Mouse (Mus musculus) forebrain, embryonic 14.5 days (tissue): ENCODE data around the gene 1810024B03Rik. TPM values are rescaled to one million over a fixed set of nuclear protein-coding genes. Genes with fewer than 3 reads are reported as not detected.

Experiments
- ATAC-seq: fragments of 200-750 bp; cut with Nextera tagmentation; 2 replicates; pipeline ENCODE4 v1.8.0; 2017; ENCODE audit warnings: mild to moderate bottlenecking, moderate library complexity
- DNase-seq: peaks from one replicate; pipeline ENCODE4 v3.0.0-alpha.2; 2015; ENCODE audit warnings: low spot score
- H3K27ac ChIP-seq: fragments of 300-500 bp; sonication (generic); 2 replicates; pipeline ENCODE4 v1.5.1; 2014; ENCODE audit warnings: low read depth, mild to moderate bottlenecking, control low read depth, low read length, moderate library complexity
- H3K27me3 ChIP-seq: fragments of 300-500 bp; sonication (generic); replicated peaks from 2 replicates; pipeline ENCODE4 v1.6.1; 2014; ENCODE audit warnings: low read length, control low read depth, mixed read lengths; ENCODE audit not compliant: control insufficient read depth, insufficient read depth
- H3K36me3 ChIP-seq: fragments of 300-500 bp; sonication (generic); 2 replicates; pipeline ENCODE4 v1.6.1; 2014; ENCODE audit warnings: low read length, control low read depth; ENCODE audit not compliant: control insufficient read depth, insufficient read depth
- H3K4me1 ChIP-seq: fragments of 300-500 bp; sonication (generic); 2 replicates; pipeline ENCODE4 v1.6.1; 2014; ENCODE audit warnings: antibody characterized with exemption, low read length, control low read depth; ENCODE audit not compliant: control insufficient read depth, insufficient read depth
- H3K4me2 ChIP-seq: fragments of 300-500 bp; sonication (generic); 2 replicates; pipeline ENCODE4 v1.6.1; 2014; ENCODE audit warnings: mild to moderate bottlenecking, control low read depth, low read length
- H3K4me3 ChIP-seq: fragments of 300-500 bp; sonication (generic); 2 replicates; pipeline ENCODE4 v1.5.1; 2014; ENCODE audit warnings: low read depth, low read length, control low read depth
- H3K9ac ChIP-seq: fragments of 300-500 bp; sonication (generic); 2 replicates; pipeline ENCODE4 v1.6.1; 2014; ENCODE audit warnings: mild to moderate bottlenecking, low read length, control low read depth, moderate library complexity
- H3K9me3 ChIP-seq: fragments of 300-500 bp; sonication (generic); replicated peaks from 2 replicates; pipeline ENCODE4 v1.6.1; 2016; ENCODE audit warnings: low read length, control low read depth, mixed read lengths; ENCODE audit not compliant: control insufficient read depth
- WGBS: fragments of 180-500 bp; shearing (Covaris S2); extraction: QIAGEN DNeasy Blood & Tissue Kit; methylation state at CpG from one replicate; pipeline ENCODE4 v1.1.7; 2014; 5-methylcytosine and 5-hydroxymethylcytosine counted together
- polyA plus RNA-seq: library from polyadenylated mRNA; unstranded; fragments of >200 nt; fragmentation: Nextera tagmentation; extraction: Ambion mirVana; gene quantifications from 2 replicates; pipeline ENCODE4 v1.2.1, GENCODE M21; 2014

The 1810024B03Rik gene
- 1.5 and 1.9 TPM in 2 replicates for polyA plus RNA-seq

- H3K4me2 ChIP-seq: peak within 1 kb of the TSS; percentile 67
- no peaks in the 10 kb centered on the region for H3K27me3 ChIP-seq
- 12% methylated on average over 36 of the region's 36 CpGs for WGBS
- peak within 1 kb of the TSS; percentile 67; the same call in 1 of the 2 replicates for H3K27ac ChIP-seq
- peaks cover 7% of the 10 kb centered on the region for H3K4me1 ChIP-seq
- DNase-seq: peak; percentile 99
- ATAC-seq: peak; percentile 99
- H3K4me3 ChIP-seq: peak within 1 kb of the TSS; percentile 70
- no peaks in the 10 kb centered on the region for H3K9me3 ChIP-seq
- H3K9ac ChIP-seq: peak within 1 kb of the TSS; percentile 77
- H3K36me3 ChIP-seq: peaks cover 30% of the 10 kb centered on the region
These were observed at the start of gene 1810024B03Rik, which contains the start of gene Snrnp200 for GRCm38 (mm10) chr2:127207547-127208451. Gene 1810024B03Rik, minus strand, starts transcription at chr2:127208280. Gene Snrnp200, plus strand, starts transcription at chr2:127208386.

GRCm38 (mm10) chr2:127255294-127255693 is 47.2 kb upstream of the 1810024B03Rik start:
- no peaks in the 10 kb centered on the region for H3K9me3 ChIP-seq
- H3K27ac ChIP-seq: no peak overlapping the region
- no peaks in the 10 kb centered on the region for H3K27me3 ChIP-seq
- ATAC-seq: no peak
- H3K4me1 ChIP-seq: no peaks in the 10 kb centered on the region
- WGBS: 85% methylated on average over 6 of the region's 6 CpGs
- no peak overlapping the region for H3K9ac ChIP-seq
- peaks cover 53% of the 10 kb centered on the region for H3K36me3 ChIP-seq
- H3K4me3 ChIP-seq: no peak overlapping the region
- no peak overlapping the region for H3K4me2 ChIP-seq
- DNase-seq: no peak

- Histone ChIP-seq H3K27me3 (no peaks in the 10 kb centered on the region), H3K4me1 (no peaks in the 10 kb centered on the region; the same call in 1 of the 2 replicates), H3K4me3 (no peak overlapping the region), H3K9me3 (no peaks in the 10 kb centered on the region), H3K9ac (no peak overlapping the region), H3K36me3 (peaks cover 47% of the 10 kb centered on the region), H3K27ac (no peak overlapping the region), H3K4me2 (no peak overlapping the region)
- ATAC-seq (no peak), DNase-seq (no peak)
- WGBS: 91% methylated on average over 3 of the region's 3 CpGs
These were observed 46.6 kb upstream of the 1810024B03Rik start for GRCm38 (mm10) chr2:127254604-127255134.

- Histone ChIP-seq H3K27ac (no peak overlapping the region), H3K4me1 (peaks cover 6% of the 10 kb centered on the region), H3K4me2 (no peak overlapping the region), H3K9ac (no peak overlapping the region), H3K36me3 (peaks cover 28% of the 10 kb centered on the region), H3K27me3 (no peaks in the 10 kb centered on the region), H3K9me3 (no peaks in the 10 kb centered on the region), H3K4me3 (no peak overlapping the region)
- no peak for ATAC-seq
- 93% methylated on average over 5 of the region's 5 CpGs for WGBS
- no peak for DNase-seq
These were observed 44.7 kb upstream of the 1810024B03Rik start for GRCm38 (mm10) chr2:127252787-127253186.

GRCm38 (mm10) chr2:127251880-127252527 is 43.9 kb upstream of the 1810024B03Rik start:
- H3K9ac ChIP-seq: no peak overlapping the region
- WGBS: 78% methylated on average over 3 of the region's 3 CpGs
- DNase-seq: no peak

GRCm38 (mm10) chr2:127251457-127251856 is 43.4 kb upstream of the 1810024B03Rik start:
- Histone ChIP-seq H3K27me3 (no peaks in the 10 kb centered on the region), H3K9me3 (no peaks in the 10 kb centered on the region), H3K36me3 (peaks cover 15% of the 10 kb centered on the region; the same call in 1 of the 2 replicates), H3K27ac (no peak overlapping the region), H3K4me2 (no peak overlapping the region), H3K4me1 (peaks cover 13% of the 10 kb centered on the region), H3K9ac (no peak overlapping the region), H3K4me3 (no peak overlapping the region)
- ATAC-seq: no peak
- no peak for DNase-seq
- 86% methylated on average over 3 of the region's 3 CpGs for WGBS

More at GRCm38 (mm10) chr2:127251880-127252527, 43.9 kb upstream of the 1810024B03Rik start:
- Histone ChIP-seq H3K27me3 (no peaks in the 10 kb centered on the region), H3K27ac (no peak overlapping the region), H3K4me3 (no peak overlapping the region), H3K4me1 (peaks cover 8% of the 10 kb centered on the region), H3K4me2 (no peak overlapping the region), H3K9me3 (no peaks in the 10 kb centered on the region), H3K36me3 (peaks cover 20% of the 10 kb centered on the region)
- no peak for ATAC-seq

GRCm38 (mm10) chr2:127250291-127251008 is 42.4 kb upstream of the 1810024B03Rik start:
- H3K36me3 ChIP-seq: peaks cover 14% of the 10 kb centered on the region
- 94% methylated on average over 9 of the region's 9 CpGs for WGBS
- ATAC-seq: no peak

GRCm38 (mm10) chr2:127248334-127249004 is 40.4 kb upstream of the 1810024B03Rik start:
- Histone ChIP-seq H3K9ac (peak overlapping the region; percentile 88), H3K27ac (peak overlapping the region; percentile 73), H3K36me3 (peaks cover 30% of the 10 kb centered on the region), H3K4me3 (peak overlapping the region; percentile 82), H3K27me3 (no peaks in the 10 kb centered on the region), H3K9me3 (no peaks in the 10 kb centered on the region), H3K4me1 (peaks cover 13% of the 10 kb centered on the region), H3K4me2 (peak overlapping the region; percentile 95)
- ATAC-seq (peak; percentile 57), DNase-seq (peak; percentile 56)
- WGBS: 0% methylated on average over 39 of the region's 39 CpGs

More at GRCm38 (mm10) chr2:127250291-127251008, 42.4 kb upstream of the 1810024B03Rik start:
- H3K9me3 ChIP-seq: no peaks in the 10 kb centered on the region
- H3K4me2 ChIP-seq: no peak overlapping the region
- H3K9ac ChIP-seq: no peak overlapping the region
- H3K4me1 ChIP-seq: peaks cover 13% of the 10 kb centered on the region
- H3K27me3 ChIP-seq: no peaks in the 10 kb centered on the region
- H3K27ac ChIP-seq: no peak overlapping the region
- H3K4me3 ChIP-seq: no peak overlapping the region
- DNase-seq: no peak
